Mouse (Mus musculus) cerebellum, adult 2 months (tissue): ENCODE measurements around the gene Mettl7a2.

Source experiments
- CTCF ChIP-seq: fragments of 200-500 bp; IDR thresholded peaks from 2 replicates; pipeline ENCODE4 v1.5.1; 2011; ENCODE audit warnings: low read depth, mild to moderate bottlenecking, control low read depth, low read length, moderate library complexity, borderline replicate concordance; ENCODE audit not compliant: insufficient read depth
- POLR2A ChIP-seq: fragments of 200-500 bp; IDR thresholded peaks from 2 replicates; pipeline ENCODE4 v1.6.1; 2011; ENCODE audit warnings: low read length, control low read depth, borderline replicate concordance; ENCODE audit not compliant: insufficient read depth

DNA sequence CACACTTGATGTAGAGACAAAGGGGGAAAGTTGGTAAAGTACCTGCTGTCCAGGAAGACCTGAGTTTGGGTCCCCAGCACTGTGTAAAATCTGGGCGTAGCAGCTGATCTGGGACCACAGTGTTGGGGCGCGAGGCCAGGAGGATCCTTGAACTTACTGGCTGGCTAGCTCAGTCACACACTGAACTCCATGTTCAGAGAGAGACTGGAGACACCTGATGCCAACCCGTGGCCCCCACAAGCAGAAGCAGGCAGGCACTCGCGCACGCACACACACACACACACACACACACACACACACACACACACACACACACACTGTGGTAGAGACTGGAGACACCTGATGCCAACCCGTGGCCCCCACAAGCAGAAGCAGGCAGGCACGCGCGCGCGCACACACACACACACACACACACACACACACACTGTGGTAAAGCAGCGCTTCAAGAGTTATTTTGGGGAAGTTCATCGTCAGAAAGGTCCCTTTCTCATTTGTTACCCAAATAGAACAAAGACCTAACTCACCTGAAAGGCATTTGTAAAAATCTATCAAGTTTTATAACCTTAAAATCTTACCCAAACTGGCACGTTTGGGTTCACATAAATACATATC, 35.3 kb downstream of the Mettl7a2 start:
- no peak for TF ChIP-seq CTCF
- TF ChIP-seq POLR2A: no peak
